Mouse (Mus musculus): Measurements from ENCODE around the gene Hsd3b7. TPM values are rescaled to one million over a fixed set of nuclear protein-coding genes. Genes with fewer than 3 reads are reported as not detected.
"Not testable (repeated sequence)": the region's sequence is repeated elsewhere in the genome, so short reads cannot be mapped to it uniquely, and the experiment has no call there.

Hsd3b7 gene
- total and polyA plus RNA-seq, 2 experiments from 2014 or later, result 8.4 TPM

GRCm38 (mm10) chr7:127823236-127824171 is 23.1 kb downstream of the Hsd3b7 start:
- Histone ChIP-seq H3K27ac (ENCODE audit: low read depth, low read length) (peak overlapping the region; percentile 86), H3K36me3 (ENCODE audit: insufficient read depth) (no peaks in the 10 kb centered on the region), H3K4me2 (ENCODE audit: low read depth) (peak overlapping the region; percentile 70), H3K4me1 (ENCODE audit: insufficient read depth) (0 out of 2 replicates have a peak, but pooled peaks cover 8% of the 10 kb centered on the region), H3K27me3 (ENCODE audit: insufficient read depth, low read length) (no peaks in the 10 kb centered on the region), H3K4me3 (ENCODE audit: low read depth, low read length) (peak overlapping the region; percentile 74), H3K9ac (peak overlapping the region; percentile 83), H3K9me3 (ENCODE audit: low read length) (no peaks in the 10 kb centered on the region)
- 0 out of 2 replicates have a peak, but pooled peaks have one; percentile 1 for ATAC-seq
- no peak for DNase-seq
- TF ChIP-seq CTCF (IDR thresholded peaks at IDR 0.05; ENCODE audit: low read depth), result peak; percentile 34
- WGBS, result 53% methylated on average over 11 of the region's 11 CpGs

- no peak; the same call in 1 of the 2 replicates for TF ChIP-seq CTCF (IDR thresholded peaks at IDR 0.05; ENCODE audit: low read depth)
- Histone ChIP-seq H3K27ac (ENCODE audit: low read depth, low read length) (peak within 1 kb of the TSS; percentile 86), H3K9me3 (ENCODE audit: low read length) (no peaks in the 10 kb centered on the region), H3K4me3 (ENCODE audit: low read depth, low read length) (peak within 1 kb of the TSS; percentile 74), H3K9ac (peak within 1 kb of the TSS; percentile 83), H3K4me1 (ENCODE audit: insufficient read depth) (0 out of 2 replicates have a peak, but pooled peaks cover 8% of the 10 kb centered on the region), H3K36me3 (ENCODE audit: insufficient read depth) (no peaks in the 10 kb centered on the region), H3K4me2 (ENCODE audit: low read depth) (peak within 1 kb of the TSS; percentile 70), H3K27me3 (ENCODE audit: insufficient read depth, low read length) (no peaks in the 10 kb centered on the region)
- DNase-seq (peak; percentile 86), ATAC-seq (peak; percentile 91)
- WGBS, result 4% methylated on average over 29 of the region's 38 CpGs
Measured at GRCm38 (mm10) chr7:127824176-127824871, 23.9 kb downstream of the Hsd3b7 start, which contains the start of the genes Stx4a and Stx1b. Gene Stx4a (plus strand): TSS chr7:127824294. Gene Stx1b (minus strand): TSS chr7:127824549.

- H3K4me1 ChIP-seq (ENCODE audit: insufficient read depth), result no peaks in the 10 kb centered on the region
- 82% methylated on average over 2 of the region's 2 CpGs for WGBS
- no peak overlapping the region for H3K9ac ChIP-seq
- no peak overlapping the region for H3K27ac ChIP-seq (ENCODE audit: low read depth, low read length)
- H3K9me3 ChIP-seq (ENCODE audit: low read length), result no peaks in the 10 kb centered on the region
- H3K4me3 ChIP-seq (ENCODE audit: low read depth, low read length), result no peak overlapping the region
- H3K27me3 ChIP-seq (ENCODE audit: insufficient read depth, low read length), result no peaks in the 10 kb centered on the region
- no peak for TF ChIP-seq CTCF (IDR thresholded peaks at IDR 0.05; ENCODE audit: low read depth)
- H3K36me3 ChIP-seq (ENCODE audit: insufficient read depth), result no peaks in the 10 kb centered on the region
- no peak overlapping the region for H3K4me2 ChIP-seq (ENCODE audit: low read depth)
- ATAC-seq (no peak), DNase-seq (no peak)
Measured at GRCm38 (mm10) chr7:127835550-127835949, 35.1 kb downstream of the Hsd3b7 start.

GRCm38 (mm10) chr7:127837473-127837872 is 37.1 kb downstream of the Hsd3b7 start:
- TF ChIP-seq CTCF (IDR thresholded peaks at IDR 0.05; ENCODE audit: low read depth), result no peak
- no peak overlapping the region for H3K9ac ChIP-seq
- no peaks in the 10 kb centered on the region; the same call in 1 of the 2 replicates for H3K4me1 ChIP-seq (ENCODE audit: insufficient read depth)
- no peaks in the 10 kb centered on the region for H3K27me3 ChIP-seq (ENCODE audit: insufficient read depth, low read length)
- H3K4me2 ChIP-seq (ENCODE audit: low read depth), result no peak overlapping the region
- WGBS, result 88% methylated on average over 5 of the region's 5 CpGs
- no peaks in the 10 kb centered on the region for H3K36me3 ChIP-seq (ENCODE audit: insufficient read depth)
- no peak for DNase-seq
- no peak for ATAC-seq
- no peaks in the 10 kb centered on the region for H3K9me3 ChIP-seq (ENCODE audit: low read length)
- H3K27ac ChIP-seq (ENCODE audit: low read depth, low read length), result no peak overlapping the region
- H3K4me3 ChIP-seq (ENCODE audit: low read depth, low read length), result no peak overlapping the region

- H3K27me3 ChIP-seq (ENCODE audit: insufficient read depth, low read length); H3K4me3 ChIP-seq (ENCODE audit: low read depth, low read length); ATAC-seq; H3K4me2 ChIP-seq (ENCODE audit: low read depth); H3K4me1 ChIP-seq (ENCODE audit: insufficient read depth); H3K9me3 ChIP-seq (ENCODE audit: low read length); H3K9ac ChIP-seq; H3K36me3 ChIP-seq (ENCODE audit: insufficient read depth); DNase-seq; H3K27ac ChIP-seq (ENCODE audit: low read depth, low read length): not testable (repeated sequence)
- 81% methylated on average over 4 of the region's 4 CpGs for whole genome bisulfite sequencing
Measured at GRCm38 (mm10) chr7:127837878-127838277, 37.5 kb downstream of the Hsd3b7 start.

GRCm38 (mm10) chr7:127840031-127840430 is 39.6 kb downstream of the Hsd3b7 start:
- not testable (repeated sequence) for H3K36me3 ChIP-seq (ENCODE audit: insufficient read depth); ATAC-seq; H3K4me2 ChIP-seq (ENCODE audit: low read depth); H3K27me3 ChIP-seq (ENCODE audit: insufficient read depth, low read length); H3K4me3 ChIP-seq (ENCODE audit: low read depth, low read length); H3K9me3 ChIP-seq (ENCODE audit: low read length); H3K27ac ChIP-seq (ENCODE audit: low read depth, low read length); DNase-seq; H3K4me1 ChIP-seq (ENCODE audit: insufficient read depth); H3K9ac ChIP-seq
- WGBS, result 77% methylated on average over 2 of the region's 2 CpGs

All from forebrain, postnatal 0 days (tissue).